Mouse (Mus musculus) sigmoid colon, adult 10 weeks (tissue): ENCODE data around the gene Amy2a1. TPM values are rescaled to one million over a fixed set of nuclear protein-coding genes. Genes with fewer than 3 reads are reported as not detected.

ENCODE experiments used
- polyA plus RNA-seq: library from polyadenylated mRNA; stranded (reverse); fragments of 350-450 nt; fragmentation: Illumina TruSeq; extraction: RNeasy Lipid Tissue Mini Kit (QIAGEN cat#74804); gene quantifications from one replicate; pipeline ENCODE4 v1.2.3, GENCODE M21; 2014; ENCODE audit warnings: low read depth, low replicate concordance

Amy2a1 gene
- not detected for polyA plus RNA-seq

GRCm38 (mm10) chr3:113532328-113532727 is at the start of gene Amy2a1:
Gene Amy2a1 (minus strand): TSS chr3:113532428.

Other genes with a start within 250 kb of the Amy2a1 start
- 25.9 TPM for gene Amy2a4, start 241.0 kb downstream of the Amy2a1 start, polyA plus RNA-seq
- gene Amy2a3, start 208.4 kb downstream of the Amy2a1 start, polyA plus RNA-seq = 25.9 TPM
- 25.9 TPM for gene Amy2a2, start 175.8 kb downstream of the Amy2a1 start, polyA plus RNA-seq
- gene Amy1, start 74.3 kb upstream of the Amy2a1 start, polyA plus RNA-seq = 11.8 TPM
- gene Rnpc3, start 97.7 kb upstream of the Amy2a1 start, polyA plus RNA-seq = 99.6 TPM